Mouse (Mus musculus) heart, embryonic 11.5 days (tissue): ENCODE measurements around the gene Ncoa6. TPM values are rescaled to one million over a fixed set of nuclear protein-coding genes. Genes with fewer than 3 reads are reported as not detected.
"Not testable (repeated sequence)": the region's sequence is repeated elsewhere in the genome, so short reads cannot be mapped to it uniquely, and the experiment has no call there.

Experiments used
- ATAC-seq: fragments of 200-750 bp; cut with Nextera tagmentation; replicated peaks from 2 replicates; pipeline ENCODE4 v1.8.0; 2017; ENCODE audit warnings: moderate library complexity; ENCODE audit not compliant: insufficient number of reproducible peaks, low FRiP score, low TSS enrichment
- H3K27ac ChIP-seq: fragments of 300-500 bp; sonication (generic); 2 replicates; pipeline ENCODE4 v1.5.1; 2014; ENCODE audit warnings: mild to moderate bottlenecking, low read depth, low read length
- H3K27me3 ChIP-seq: fragments of 300-500 bp; sonication (generic); 2 replicates; pipeline ENCODE4 v1.6.1; 2014; ENCODE audit warnings: mild to moderate bottlenecking, low read length, mixed read lengths; ENCODE audit not compliant: control insufficient read depth, insufficient read depth
- H3K36me3 ChIP-seq: fragments of 300-500 bp; sonication (generic); 2 replicates; pipeline ENCODE4 v1.6.1; 2014; ENCODE audit warnings: mild to moderate bottlenecking, low read length, moderate library complexity, mixed read lengths; ENCODE audit not compliant: control insufficient read depth, insufficient read depth
- H3K4me1 ChIP-seq: fragments of 300-500 bp; sonication (generic); 2 replicates; pipeline ENCODE4 v1.6.1; 2014; ENCODE audit warnings: low read length; ENCODE audit not compliant: control insufficient read depth, insufficient read depth
- H3K4me2 ChIP-seq: fragments of 300-500 bp; sonication (generic); 2 replicates; pipeline ENCODE4 v1.6.1; 2014; ENCODE audit warnings: mild to moderate bottlenecking, moderate library complexity
- H3K4me3 ChIP-seq: fragments of 300-500 bp; sonication (generic); 2 replicates; pipeline ENCODE4 v1.5.1; 2014; ENCODE audit warnings: low read depth, low read length
- H3K9ac ChIP-seq: fragments of 300-500 bp; sonication (generic); 2 replicates; pipeline ENCODE4 v1.6.1; 2014; ENCODE audit warnings: mild to moderate bottlenecking, low read depth, low read length, moderate library complexity
- H3K9me3 ChIP-seq: fragments of 300-500 bp; sonication (generic); replicated peaks from 2 replicates; pipeline ENCODE4 v1.6.1; 2016; ENCODE audit warnings: low read length; ENCODE audit not compliant: control insufficient read depth
- WGBS: fragments of 180-500 bp; shearing (Covaris S2); extraction: QIAGEN DNeasy Blood & Tissue Kit; methylation state at CpG from one replicate; pipeline ENCODE4 v1.1.7; 2014; ENCODE audit not compliant: insufficient replicate concordance; 5-methylcytosine and 5-hydroxymethylcytosine counted together
- polyA plus RNA-seq: library from polyadenylated mRNA; unstranded; fragments of >200 nt; fragmentation: Nextera tagmentation; extraction: Ambion mirVana; gene quantifications from 2 replicates; pipeline ENCODE4 v1.2.1, GENCODE M21; 2014

Ncoa6 gene
- polyA plus RNA-seq, 1 experiment from 2014 or later = 24.5 TPM

GRCm38 (mm10) chr2:155453591-155453990, 20.1 kb downstream of the Ncoa6 start:
- Histone ChIP-seq H3K9me3 (no peaks in the 10 kb centered on the region), H3K27ac (no peak overlapping the region), H3K4me3 (no peak overlapping the region), H3K36me3 (peaks cover 3% of the 10 kb centered on the region; the same call in 1 of the 2 replicates), H3K27me3 (no peaks in the 10 kb centered on the region), H3K4me1 (no peaks in the 10 kb centered on the region), H3K9ac (no peak overlapping the region), H3K4me2 (no peak overlapping the region)
- WGBS = 88% methylated on average over 7 of the region's 7 CpGs
- ATAC-seq = no peak

GRCm38 (mm10) chr2:155451256-155451655, 22.4 kb downstream of the Ncoa6 start:
- ATAC-seq = no peak
- no peaks in the 10 kb centered on the region for H3K9me3 ChIP-seq
- H3K27me3 ChIP-seq = no peaks in the 10 kb centered on the region
- WGBS = 85% methylated on average over 5 of the region's 5 CpGs
- no peak overlapping the region for H3K4me2 ChIP-seq
- H3K27ac ChIP-seq = no peak overlapping the region
- no peak overlapping the region for H3K4me3 ChIP-seq
- peaks cover 3% of the 10 kb centered on the region; the same call in 1 of the 2 replicates for H3K36me3 ChIP-seq
- no peaks in the 10 kb centered on the region for H3K4me1 ChIP-seq
- H3K9ac ChIP-seq = no peak overlapping the region

- not testable (repeated sequence) for H3K9ac ChIP-seq, H3K36me3 ChIP-seq, H3K4me3 ChIP-seq, H3K4me1 ChIP-seq, H3K9me3 ChIP-seq, H3K4me2 ChIP-seq, H3K27ac ChIP-seq, ATAC-seq, H3K27me3 ChIP-seq
- WGBS = 92% methylated on average over 1 of the region's 1 CpGs
These were observed 25.8 kb downstream of the Ncoa6 start for GRCm38 (mm10) chr2:155447906-155448305.

- peaks cover 4% of the 10 kb centered on the region; the same call in 1 of the 2 replicates for H3K36me3 ChIP-seq
- no peak overlapping the region for H3K27ac ChIP-seq
- no peak overlapping the region for H3K4me3 ChIP-seq
- peaks cover 3% of the 10 kb centered on the region for H3K4me1 ChIP-seq
- no peak overlapping the region for H3K4me2 ChIP-seq
- H3K27me3 ChIP-seq = no peaks in the 10 kb centered on the region
- no peak overlapping the region for H3K9ac ChIP-seq
- 72% methylated on average over 2 of the region's 2 CpGs for WGBS
- no peaks in the 10 kb centered on the region for H3K9me3 ChIP-seq
- no peak for ATAC-seq
These were observed 30.2 kb downstream of the Ncoa6 start for GRCm38 (mm10) chr2:155443446-155443845.

- 92% methylated on average over 4 of the region's 4 CpGs for WGBS
- H3K4me1 ChIP-seq = peaks cover 3% of the 10 kb centered on the region
These were observed 30.8 kb downstream of the Ncoa6 start for GRCm38 (mm10) chr2:155442916-155443315.

GRCm38 (mm10) chr2:155436445-155436844, 37.2 kb downstream of the Ncoa6 start:
- H3K4me1 ChIP-seq = no peaks in the 10 kb centered on the region
- H3K4me2 ChIP-seq = no peak overlapping the region
- H3K36me3 ChIP-seq = peaks cover 29% of the 10 kb centered on the region
- H3K9ac ChIP-seq = no peak overlapping the region
- no peaks in the 10 kb centered on the region for H3K9me3 ChIP-seq
- no peak for ATAC-seq
- no peak overlapping the region for H3K4me3 ChIP-seq
- no peak overlapping the region for H3K27ac ChIP-seq
- no peaks in the 10 kb centered on the region for H3K27me3 ChIP-seq

More at GRCm38 (mm10) chr2:155442916-155443315, 30.8 kb downstream of the Ncoa6 start:
- Histone ChIP-seq H3K36me3 (peaks cover 4% of the 10 kb centered on the region; the same call in 1 of the 2 replicates), H3K4me3 (no peak overlapping the region), H3K27me3 (no peaks in the 10 kb centered on the region), H3K9ac (no peak overlapping the region), H3K27ac (no peak overlapping the region), H3K4me2 (no peak overlapping the region), H3K9me3 (no peaks in the 10 kb centered on the region)
- ATAC-seq = no peak

GRCm38 (mm10) chr2:155420911-155421310, 52.8 kb downstream of the Ncoa6 start:
- Histone ChIP-seq H3K9ac (no peak overlapping the region), H3K36me3 (peaks cover 27% of the 10 kb centered on the region), H3K27me3 (no peaks in the 10 kb centered on the region), H3K4me3 (no peak overlapping the region), H3K27ac (no peak overlapping the region), H3K4me2 (no peak overlapping the region), H3K4me1 (no peaks in the 10 kb centered on the region), H3K9me3 (no peaks in the 10 kb centered on the region)
- ATAC-seq = no peak
- 73% methylated on average over 2 of the region's 2 CpGs for WGBS

- Histone ChIP-seq H3K4me2 (no peak overlapping the region), H3K9ac (no peak overlapping the region), H3K9me3 (no peaks in the 10 kb centered on the region), H3K4me1 (no peaks in the 10 kb centered on the region), H3K36me3 (peaks cover 22% of the 10 kb centered on the region), H3K4me3 (no peak overlapping the region), H3K27ac (no peak overlapping the region), H3K27me3 (no peaks in the 10 kb centered on the region)
- 88% methylated on average over 1 of the region's 1 CpGs for WGBS
- ATAC-seq = no peak
These were observed 69.1 kb downstream of the Ncoa6 start for GRCm38 (mm10) chr2:155404635-155405034.

- Histone ChIP-seq H3K27me3 (no peaks in the 10 kb centered on the region), H3K9ac (no peak overlapping the region), H3K4me1 (no peaks in the 10 kb centered on the region), H3K4me2 (no peak overlapping the region), H3K4me3 (no peak overlapping the region), H3K36me3 (peaks cover 10% of the 10 kb centered on the region), H3K9me3 (no peaks in the 10 kb centered on the region), H3K27ac (no peak overlapping the region)
- no peak for ATAC-seq
- 93% methylated on average over 4 of the region's 4 CpGs for WGBS
These were observed 71.8 kb downstream of the Ncoa6 start for GRCm38 (mm10) chr2:155401926-155402325.
